Mouse (Mus musculus): ENCODE results near the gene Sh3pxd2b. TPM values are rescaled to one million over a fixed set of nuclear protein-coding genes. Genes with fewer than 3 reads are reported as not detected.

The Sh3pxd2b gene
- total RNA-seq, 1 experiment from 2014 or later = 1.5 TPM

DNA sequence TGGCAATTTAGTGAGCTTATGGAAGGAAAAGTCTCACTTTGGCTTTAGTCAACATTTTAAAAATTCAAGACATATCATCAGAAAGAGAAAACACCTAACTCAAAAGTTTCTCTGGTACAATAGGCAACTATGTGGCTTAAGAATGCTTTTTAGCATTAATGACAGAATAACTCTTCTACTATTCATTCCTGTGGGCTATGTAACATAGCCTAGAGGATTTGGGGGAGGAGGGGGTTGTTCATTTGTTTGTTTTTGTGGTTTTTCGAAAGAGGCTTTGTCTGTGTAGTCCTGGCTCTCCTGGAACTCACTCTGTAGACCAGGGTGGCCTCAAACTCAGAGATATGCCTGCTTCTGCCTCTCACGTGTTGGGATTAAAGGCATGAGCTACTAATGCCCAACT lies 51.6 kb downstream of the Sh3pxd2b start:
- ATAC-seq (replicated peaks in 1 of 2; ENCODE audit: insufficient read depth in 1 of 2, low FRiP score in 2 of 2, low TSS enrichment in 1 of 2, low read depth in 1 of 2, poor library complexity in 2 of 2, severe bottlenecking in 2 of 2) = no peak

DNA sequence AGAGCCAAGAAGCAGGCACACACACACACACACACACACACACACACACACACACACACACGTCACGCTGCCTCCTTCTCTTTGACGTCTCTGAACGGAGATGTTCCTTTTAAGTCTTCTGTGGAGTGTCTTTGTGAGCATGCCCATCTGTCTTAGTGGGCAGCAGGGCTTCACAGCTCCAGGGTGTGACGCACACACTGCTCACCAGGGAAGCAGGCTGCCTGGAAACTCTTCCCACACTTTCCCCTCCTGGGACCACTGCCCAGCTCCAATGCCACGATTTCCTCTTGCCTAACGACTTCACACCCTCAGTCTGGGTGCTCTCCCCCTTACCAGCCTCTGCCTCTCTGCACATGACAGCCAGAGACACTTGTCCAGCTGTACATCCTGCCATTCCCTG lies 55.1 kb downstream of the Sh3pxd2b start:
- ATAC-seq (replicated peaks in 1 of 2; ENCODE audit: insufficient read depth in 1 of 2, low FRiP score in 2 of 2, low TSS enrichment in 1 of 2, low read depth in 1 of 2, poor library complexity in 2 of 2, severe bottlenecking in 2 of 2) = peak in 1 of 2 experiments; percentile 27; a peak in 1 of 4 replicates

DNA sequence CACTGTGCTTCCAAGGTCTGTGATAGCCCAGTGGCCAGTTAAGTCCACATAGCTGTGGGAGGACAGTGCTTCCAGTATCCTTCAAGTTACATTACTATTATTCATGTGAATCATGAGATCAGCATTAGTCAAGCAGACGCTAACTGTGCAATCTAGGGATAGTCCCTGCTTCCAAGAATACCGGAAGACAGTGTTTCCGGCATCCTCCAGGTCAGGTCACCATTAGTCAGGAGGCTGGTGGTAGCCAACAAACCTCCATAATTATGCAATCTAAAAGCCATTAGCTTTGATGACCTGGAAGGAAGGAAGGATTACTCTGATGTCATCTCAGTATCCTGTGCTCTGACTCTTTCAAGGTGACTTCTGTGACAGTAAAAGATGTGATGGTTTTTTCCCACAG lies 57.1 kb downstream of the Sh3pxd2b start:
- no peak for ATAC-seq (replicated peaks in 1 of 2; ENCODE audit: insufficient read depth in 1 of 2, low FRiP score in 2 of 2, low TSS enrichment in 1 of 2, low read depth in 1 of 2, poor library complexity in 2 of 2, severe bottlenecking in 2 of 2)

GRCm38 (mm10) chr11:32407863-32408262 lies 60.2 kb downstream of the Sh3pxd2b start:
- peak; percentile 38 to 51; a peak in 3 of 4 replicates for ATAC-seq (replicated peaks in 1 of 2; ENCODE audit: insufficient read depth in 1 of 2, low FRiP score in 2 of 2, low TSS enrichment in 1 of 2, low read depth in 1 of 2, poor library complexity in 2 of 2, severe bottlenecking in 2 of 2)

- no peak for ATAC-seq (replicated peaks in 1 of 2; ENCODE audit: insufficient read depth in 1 of 2, low FRiP score in 2 of 2, low TSS enrichment in 1 of 2, low read depth in 1 of 2, poor library complexity in 2 of 2, severe bottlenecking in 2 of 2)
These were observed 61.4 kb downstream of the Sh3pxd2b start for GRCm38 (mm10) chr11:32409052-32409451.

- no peak for ATAC-seq (replicated peaks in 1 of 2; ENCODE audit: insufficient read depth in 1 of 2, low FRiP score in 2 of 2, low TSS enrichment in 1 of 2, low read depth in 1 of 2, poor library complexity in 2 of 2, severe bottlenecking in 2 of 2)
These were observed 62.4 kb downstream of the Sh3pxd2b start for GRCm38 (mm10) chr11:32409823-32410562.

GRCm38 (mm10) chr11:32420001-32420400 lies 72.4 kb downstream of the Sh3pxd2b start:
- ATAC-seq (replicated peaks in 1 of 2; ENCODE audit: insufficient read depth in 1 of 2, low FRiP score in 2 of 2, low TSS enrichment in 1 of 2, low read depth in 1 of 2, poor library complexity in 2 of 2, severe bottlenecking in 2 of 2) = no peak

DNA sequence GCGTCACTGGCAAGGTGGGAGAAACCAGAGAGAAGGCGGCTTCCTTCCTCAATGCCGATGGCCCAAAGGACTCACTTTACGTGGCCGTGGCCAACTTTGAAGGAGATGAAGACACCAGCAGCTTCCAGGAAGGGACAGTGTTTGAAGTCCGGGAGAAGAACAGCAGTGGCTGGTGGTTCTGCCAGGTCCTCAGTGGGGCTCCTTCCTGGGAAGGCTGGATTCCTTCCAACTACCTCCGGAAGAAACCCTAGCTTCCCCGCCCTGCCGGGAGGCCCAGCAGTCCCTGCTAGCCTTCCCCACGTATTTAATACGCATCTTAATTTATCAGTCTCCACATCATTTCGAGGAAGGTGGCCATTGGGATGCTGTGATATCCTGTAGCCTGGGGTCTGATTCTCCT lies 75.7 kb downstream of the Sh3pxd2b start:
- ATAC-seq (replicated peaks in 1 of 2; ENCODE audit: insufficient read depth in 1 of 2, low FRiP score in 2 of 2, low TSS enrichment in 1 of 2, low read depth in 1 of 2, poor library complexity in 2 of 2, severe bottlenecking in 2 of 2) = no peak

DNA sequence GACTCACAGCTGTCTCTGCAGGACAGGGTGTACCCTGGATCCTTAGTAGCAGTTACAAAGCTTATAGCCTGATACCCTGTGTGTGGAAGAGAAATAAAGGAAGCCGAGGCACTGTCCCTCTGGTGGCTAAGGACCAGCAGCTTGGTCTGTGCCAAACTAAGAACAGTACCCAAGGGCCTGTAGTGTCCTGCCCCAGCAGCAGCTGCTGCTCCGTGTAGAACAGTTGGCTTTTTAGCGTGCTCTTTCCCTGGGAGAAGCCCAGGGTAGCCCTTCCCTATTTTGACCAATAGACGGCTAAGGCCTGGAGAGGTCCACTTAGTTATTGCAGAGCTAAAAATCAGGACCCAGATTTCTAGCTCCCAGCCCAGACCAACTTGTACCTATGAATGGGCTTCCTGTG lies 77.0 kb downstream of the Sh3pxd2b start:
- ATAC-seq (replicated peaks in 1 of 2; ENCODE audit: insufficient read depth in 1 of 2, low FRiP score in 2 of 2, low TSS enrichment in 1 of 2, low read depth in 1 of 2, poor library complexity in 2 of 2, severe bottlenecking in 2 of 2) = no peak

DNA sequence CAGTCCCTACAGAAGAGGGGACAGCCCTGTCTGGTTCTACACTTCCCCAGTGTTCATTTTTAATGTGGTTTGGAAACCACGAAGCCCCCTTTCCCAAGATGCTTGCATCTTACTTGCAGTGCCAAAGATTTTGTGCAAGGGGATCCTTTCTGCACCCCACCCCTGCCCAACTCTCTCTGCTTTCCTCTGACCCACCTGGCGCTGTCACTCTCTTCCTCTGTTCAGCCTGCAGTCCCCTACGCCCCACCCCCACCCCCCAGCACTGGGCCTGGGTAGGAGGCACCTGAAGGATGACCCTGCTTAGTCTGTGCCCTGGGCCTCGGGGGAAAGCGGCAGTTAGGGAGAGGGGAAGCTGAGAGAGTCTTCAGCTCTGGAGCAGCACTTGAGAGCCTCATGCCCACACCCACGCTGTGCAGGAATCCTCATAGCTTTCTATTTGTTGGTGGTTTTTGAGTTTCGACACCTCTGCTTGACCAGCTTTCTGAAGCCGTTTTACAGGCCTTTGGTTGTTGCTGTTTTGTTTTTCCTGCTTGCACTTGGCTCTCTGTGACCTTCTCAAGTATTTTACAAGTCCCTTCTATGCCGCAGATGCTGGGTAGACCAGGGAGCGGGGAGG lies 77.5 kb downstream of the Sh3pxd2b start:
- no peak for ATAC-seq (replicated peaks in 1 of 2; ENCODE audit: insufficient read depth in 1 of 2, low FRiP score in 2 of 2, low TSS enrichment in 1 of 2, low read depth in 1 of 2, poor library complexity in 2 of 2, severe bottlenecking in 2 of 2)

DNA sequence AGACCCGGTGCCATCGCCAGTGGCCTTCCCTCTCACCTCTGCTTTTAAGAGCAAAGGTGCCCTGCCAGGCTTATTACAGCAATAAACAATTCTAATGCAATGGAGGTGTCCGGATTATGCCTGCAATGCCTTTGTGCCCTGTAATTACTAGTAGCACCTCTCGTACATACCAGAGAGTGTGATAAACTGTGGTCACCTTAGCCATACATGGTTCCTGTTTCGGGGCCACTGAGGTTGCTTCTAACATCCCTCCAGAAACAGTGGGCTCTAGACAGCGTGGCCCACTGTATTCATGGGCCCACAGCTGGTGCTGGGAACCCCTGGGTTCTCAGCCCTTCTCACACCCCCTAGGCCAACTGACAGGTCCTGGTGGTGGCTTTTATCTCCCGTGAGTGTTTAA lies 79.9 kb downstream of the Sh3pxd2b start:
- ATAC-seq (replicated peaks in 1 of 2; ENCODE audit: insufficient read depth in 1 of 2, low FRiP score in 2 of 2, low TSS enrichment in 1 of 2, low read depth in 1 of 2, poor library complexity in 2 of 2, severe bottlenecking in 2 of 2) = peak in 1 of 2 experiments; percentile 38; a peak in 2 of 4 replicates

DNA sequence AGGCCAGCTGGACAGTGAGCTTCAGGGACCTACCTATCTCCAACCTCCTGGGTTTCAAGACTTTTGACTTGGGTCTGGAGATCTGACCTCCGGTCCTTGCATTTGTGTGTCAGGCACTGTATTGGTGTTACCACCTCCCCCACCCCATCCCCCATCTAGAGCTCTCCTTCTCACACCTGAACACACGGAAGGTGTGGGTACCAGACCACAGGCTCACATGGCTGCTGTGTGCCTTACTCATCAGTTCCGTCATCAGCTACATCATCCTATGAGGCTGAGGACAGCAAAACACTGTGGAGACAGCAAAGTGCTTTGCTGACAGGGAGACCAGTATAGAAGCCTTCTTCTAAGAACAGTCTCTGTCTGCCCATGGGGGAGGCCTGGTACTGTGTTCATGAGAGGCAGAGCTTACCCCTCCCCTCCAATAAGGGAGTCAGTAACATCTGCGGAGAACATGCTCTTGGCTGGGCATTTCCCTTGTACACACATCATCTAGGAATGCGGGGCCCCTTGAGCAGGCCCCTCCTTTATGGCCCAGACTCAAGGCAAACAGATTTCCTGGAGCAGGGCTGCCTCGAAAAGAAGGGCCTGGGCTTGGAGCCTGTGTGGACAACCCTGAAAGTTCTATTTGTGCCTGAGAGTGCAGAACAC lies 87.9 kb downstream of the Sh3pxd2b start:
- ATAC-seq (replicated peaks in 1 of 2; ENCODE audit: insufficient read depth in 1 of 2, low FRiP score in 2 of 2, low TSS enrichment in 1 of 2, low read depth in 1 of 2, poor library complexity in 2 of 2, severe bottlenecking in 2 of 2) = no peak

- ATAC-seq (replicated peaks in 1 of 2; ENCODE audit: insufficient read depth in 1 of 2, low FRiP score in 2 of 2, low TSS enrichment in 1 of 2, low read depth in 1 of 2, poor library complexity in 2 of 2, severe bottlenecking in 2 of 2) = no peak
These were observed 95.0 kb downstream of the Sh3pxd2b start for GRCm38 (mm10) chr11:32442576-32442975.

DNA sequence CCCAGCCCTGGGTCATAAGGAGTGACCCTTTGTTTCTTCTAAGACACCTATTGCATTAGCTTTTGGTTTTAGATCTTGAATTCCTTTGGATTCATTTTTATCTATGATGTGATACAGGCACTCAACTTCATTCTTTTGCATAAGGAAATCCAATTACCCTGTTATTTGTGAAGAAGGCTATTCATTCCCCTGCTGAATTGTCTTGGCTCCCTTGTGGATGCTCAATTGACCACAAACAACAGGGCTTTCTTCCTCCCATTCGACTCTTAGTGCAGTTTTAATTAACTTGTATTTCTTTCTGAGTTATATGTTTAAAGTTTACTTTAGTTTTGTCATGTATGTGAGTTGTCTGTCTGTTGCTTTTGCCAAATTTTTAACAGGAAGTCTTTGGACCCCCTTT lies 96.6 kb downstream of the Sh3pxd2b start:
- ATAC-seq (replicated peaks in 1 of 2; ENCODE audit: insufficient read depth in 1 of 2, low FRiP score in 2 of 2, low TSS enrichment in 1 of 2, low read depth in 1 of 2, poor library complexity in 2 of 2, severe bottlenecking in 2 of 2) = no peak

GRCm38 (mm10) chr11:32445135-32445534 lies 97.5 kb downstream of the Sh3pxd2b start:
- ATAC-seq (replicated peaks in 1 of 2; ENCODE audit: insufficient read depth in 1 of 2, low FRiP score in 2 of 2, low TSS enrichment in 1 of 2, low read depth in 1 of 2, poor library complexity in 2 of 2, severe bottlenecking in 2 of 2) = no peak

GRCm38 (mm10) chr11:32445637-32446226 lies 98.1 kb downstream of the Sh3pxd2b start:
- peak; percentile 76 to 86 for ATAC-seq (replicated peaks in 1 of 2; ENCODE audit: insufficient read depth in 1 of 2, low FRiP score in 2 of 2, low TSS enrichment in 1 of 2, low read depth in 1 of 2, poor library complexity in 2 of 2, severe bottlenecking in 2 of 2)

DNA sequence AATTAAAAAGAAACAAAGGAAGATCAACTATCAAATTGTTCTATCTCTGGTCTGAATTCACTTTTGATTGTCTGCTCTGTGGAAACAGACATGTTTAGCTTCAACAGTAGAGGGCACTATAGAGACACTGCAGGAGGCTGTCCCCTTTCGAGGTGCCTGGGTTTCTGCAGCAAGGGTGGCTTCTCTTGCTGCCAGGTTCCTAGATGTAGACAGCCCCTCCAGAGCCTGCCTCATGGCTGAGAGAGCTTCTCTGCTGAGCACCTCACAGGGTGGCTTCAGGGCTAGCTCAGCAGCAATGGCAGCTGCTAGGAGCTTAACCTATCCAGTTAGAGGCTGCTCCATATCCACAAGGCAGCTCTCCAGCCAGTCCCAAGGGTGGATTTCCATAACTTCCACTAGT lies 102.6 kb downstream of the Sh3pxd2b start:
- ATAC-seq (replicated peaks in 1 of 2; ENCODE audit: insufficient read depth in 1 of 2, low FRiP score in 2 of 2, low TSS enrichment in 1 of 2, low read depth in 1 of 2, poor library complexity in 2 of 2, severe bottlenecking in 2 of 2) = peak; percentile 47 to 57; a peak in 3 of 4 replicates

DNA sequence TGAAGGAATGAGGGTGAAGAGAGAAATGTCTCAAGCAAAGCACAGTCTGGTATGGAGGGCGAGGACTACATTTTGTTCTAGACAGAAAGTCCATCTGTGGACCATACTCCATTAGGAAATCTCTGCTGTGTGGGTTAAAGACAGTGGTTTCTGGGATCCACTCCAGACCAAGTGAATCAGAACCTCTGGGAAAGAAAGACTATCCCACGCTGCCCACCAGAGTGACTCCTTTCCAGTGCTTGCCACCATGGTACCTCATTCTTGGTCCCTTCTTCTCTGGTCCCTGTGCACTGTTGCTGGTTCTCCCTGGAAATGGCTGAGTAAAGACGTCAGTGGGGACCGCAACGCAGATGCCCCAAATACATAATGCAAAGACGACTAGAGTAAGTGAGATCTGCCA lies 103.7 kb downstream of the Sh3pxd2b start:
- no peak for ATAC-seq (replicated peaks in 1 of 2; ENCODE audit: insufficient read depth in 1 of 2, low FRiP score in 2 of 2, low TSS enrichment in 1 of 2, low read depth in 1 of 2, poor library complexity in 2 of 2, severe bottlenecking in 2 of 2)

Data from hematopoietic stem cell, adult 5-6 weeks (primary cell).